Mouse (Mus musculus): Measurements from ENCODE around the gene Plac8.

DNA sequence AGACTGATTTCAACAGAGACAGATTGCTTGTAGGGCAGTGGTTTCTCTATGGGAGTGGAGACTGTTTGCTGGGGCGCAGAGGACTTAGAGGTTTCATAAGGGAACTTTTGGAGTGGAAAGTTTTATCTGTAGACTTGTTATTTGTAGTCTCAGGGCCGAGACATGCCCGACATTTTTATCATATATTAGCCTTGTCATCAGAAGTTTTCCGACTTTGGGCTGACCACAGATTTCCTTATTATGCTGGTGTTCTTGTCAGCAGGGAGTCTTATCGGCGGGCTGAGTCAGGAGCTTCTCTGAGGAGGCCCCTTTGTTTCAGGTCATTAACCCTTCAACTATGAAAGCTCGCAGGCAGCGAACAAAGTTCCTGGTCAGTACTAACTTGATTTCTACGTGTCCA lies 35.8 kb upstream of the Plac8 start:
- TF ChIP-seq CTCF (IDR thresholded peaks at IDR 0.05; ENCODE audit: low read depth) (no peak), EP300 (IDR thresholded peaks at IDR 0.05; ENCODE audit: low read depth) (no peak)

Measured in heart, postnatal 0 days (tissue).